Mouse (Mus musculus) cerebellum, postnatal 4 days (tissue): Measurements from ENCODE around the gene Zswim7.
"Not testable (repeated sequence)": the region's sequence is repeated elsewhere in the genome, so short reads cannot be mapped to it uniquely, and the experiment has no call there.

ENCODE experiments used
- DNase-seq, 2 experiments: peaks; one replicate each; pipeline ENCODE4 v3.0.0; 2022; ENCODE audit warnings: low spot score in 2 of 2, mixed read lengths in 1 of 2

Zswim7 gene

DNA sequence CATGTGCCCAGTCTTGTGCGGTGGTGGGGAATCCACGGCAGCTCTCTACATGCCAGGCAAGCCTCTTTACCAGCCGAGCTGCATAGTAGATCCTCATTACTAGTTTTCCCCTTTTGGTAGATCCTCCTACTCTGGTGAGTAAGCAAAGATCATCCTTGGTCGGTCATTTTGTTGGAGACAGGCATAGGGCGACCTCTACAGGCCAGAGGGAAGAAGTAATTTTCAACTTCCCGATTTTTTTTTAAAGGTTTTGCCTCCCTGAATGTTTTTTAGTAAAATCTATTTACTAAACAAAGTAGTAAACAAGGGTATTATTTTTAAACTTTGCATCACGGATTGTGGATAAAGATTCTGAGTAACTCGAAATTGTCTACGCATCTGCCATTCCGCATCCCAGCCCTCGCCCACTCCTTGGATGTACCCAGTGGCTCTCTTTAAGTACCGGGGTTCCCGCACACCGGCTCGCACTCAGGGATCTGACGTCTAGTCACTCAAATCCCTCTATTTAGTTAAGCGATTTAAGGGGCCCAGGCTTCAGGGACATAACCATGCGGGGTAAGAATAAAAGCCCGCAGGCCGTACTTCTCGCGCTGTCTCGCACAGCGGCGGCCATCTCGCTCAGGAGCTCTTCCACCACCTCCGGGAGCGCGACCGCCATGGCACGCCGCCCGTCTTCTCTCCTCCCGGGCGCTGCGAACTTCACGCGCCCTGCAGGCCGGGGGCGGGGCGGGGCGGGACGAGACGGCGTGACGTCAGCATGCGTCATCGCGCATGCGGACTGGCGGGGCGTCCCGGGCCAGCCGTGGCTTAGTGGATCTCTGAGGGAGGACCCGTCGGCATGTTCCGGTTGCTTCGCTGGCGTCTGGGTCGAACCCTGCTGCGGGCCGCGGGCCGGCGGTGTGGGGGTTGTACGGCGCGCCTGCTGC lies at the start of gene Zswim7, which contains the start of gene Ttc19:
Gene Zswim7 (minus strand): TSS at position 701 of the 926 bp plus-strand sequence.
Gene Ttc19 (plus strand): TSS at position 799 of the 926 bp plus-strand sequence.
- DNase-seq: peak; percentile 88 to 94

GRCm38 (mm10) chr11:62323659-62324058 lies 42.5 kb upstream of the Zswim7 start:
- DNase-seq: no peak

DNA sequence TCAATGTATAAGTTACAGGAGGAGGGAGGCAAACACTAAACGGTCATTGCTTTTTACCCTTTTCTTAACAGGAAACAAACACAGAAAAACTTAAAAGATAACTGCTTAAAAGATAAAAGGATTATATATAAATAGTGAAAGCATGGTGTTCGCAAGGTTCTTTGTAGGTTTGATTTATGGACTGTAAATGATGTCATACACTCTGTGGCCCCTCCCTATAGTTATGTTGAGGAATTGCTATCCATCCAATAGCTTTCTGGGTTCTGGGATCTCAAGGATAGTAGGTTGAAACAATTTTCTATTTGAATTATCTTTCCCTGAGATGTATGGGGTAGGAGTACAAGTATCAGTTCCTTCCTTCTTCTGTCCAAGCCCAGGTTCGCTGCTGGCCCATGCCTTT lies 38.9 kb upstream of the Zswim7 start:
- DNase-seq: no peak

DNA sequence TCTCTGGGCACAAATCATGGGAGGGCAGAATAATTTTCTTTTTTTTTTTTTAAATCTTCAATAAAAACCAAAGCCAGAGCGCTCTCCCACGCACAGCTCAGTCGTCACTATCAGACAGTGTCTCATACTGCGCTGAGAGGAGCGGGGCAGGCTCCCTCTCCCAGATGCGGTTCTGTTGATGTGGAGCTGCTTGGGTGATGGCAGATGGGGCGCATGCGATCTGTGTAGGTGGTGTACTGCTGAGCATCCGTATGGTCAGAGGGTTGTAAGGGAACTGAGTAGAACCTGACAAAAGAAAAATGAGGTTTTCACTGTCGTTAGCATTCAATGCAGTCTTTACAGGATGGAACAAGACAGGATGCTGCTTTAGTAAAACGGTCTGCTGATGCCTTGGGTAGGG lies 36.6 kb upstream of the Zswim7 start:
- no peak for DNase-seq

GRCm38 (mm10) chr11:62314984-62315383 lies 33.8 kb upstream of the Zswim7 start:
- no peak for DNase-seq

- DNase-seq: no peak
These were observed 28.1 kb upstream of the Zswim7 start for GRCm38 (mm10) chr11:62309296-62309695.

GRCm38 (mm10) chr11:62305866-62306265 lies 24.7 kb upstream of the Zswim7 start:
- DNase-seq: no peak

DNA sequence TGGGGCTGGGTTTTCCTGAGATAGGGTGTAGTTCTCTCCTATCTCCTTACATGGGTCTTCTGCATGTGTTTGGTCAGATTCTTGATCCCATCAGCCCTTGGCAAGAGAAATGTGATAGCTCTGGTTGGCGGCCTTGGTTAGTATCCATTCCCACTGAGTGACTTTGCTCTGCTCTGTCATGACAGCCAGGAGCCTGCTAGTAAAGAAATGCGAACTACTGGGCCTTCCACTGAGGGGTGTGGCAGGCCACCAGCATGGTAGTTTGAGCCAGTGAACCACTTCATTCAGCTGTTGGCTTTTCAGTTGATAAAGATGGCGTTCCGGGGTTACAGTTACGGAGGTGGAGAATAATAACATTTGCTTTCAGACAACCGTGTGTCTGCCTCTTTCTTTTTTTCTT lies 17.7 kb upstream of the Zswim7 start:
- no peak for DNase-seq

DNA sequence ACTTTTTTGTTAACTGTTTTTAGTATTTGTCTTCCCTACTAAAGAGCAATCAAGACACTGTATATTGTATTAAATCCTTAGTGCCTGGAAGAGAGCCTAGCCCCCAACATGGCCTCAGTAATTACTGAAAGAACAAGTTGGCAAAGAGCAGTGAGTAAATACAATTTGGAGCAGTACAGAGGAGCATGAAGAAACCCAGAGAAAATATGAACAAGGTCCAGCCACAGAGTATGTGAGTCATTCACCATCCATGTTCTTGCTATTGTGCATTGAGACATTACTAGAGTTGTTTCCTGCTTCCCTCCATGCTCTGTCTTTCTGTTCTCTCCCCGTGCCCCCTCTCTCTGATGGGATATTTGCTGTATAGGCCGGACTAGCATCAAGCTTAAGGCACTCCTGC lies 12.9 kb upstream of the Zswim7 start:
- no peak for DNase-seq

GRCm38 (mm10) chr11:62287700-62288099 lies 6.5 kb upstream of the Zswim7 start:
- no peak for DNase-seq

GRCm38 (mm10) chr11:62285020-62285419 lies 3.8 kb upstream of the Zswim7 start:
- DNase-seq: no peak

GRCm38 (mm10) chr11:62284020-62284419 lies 2.8 kb upstream of the Zswim7 start:
- DNase-seq: not testable (repeated sequence)

DNA sequence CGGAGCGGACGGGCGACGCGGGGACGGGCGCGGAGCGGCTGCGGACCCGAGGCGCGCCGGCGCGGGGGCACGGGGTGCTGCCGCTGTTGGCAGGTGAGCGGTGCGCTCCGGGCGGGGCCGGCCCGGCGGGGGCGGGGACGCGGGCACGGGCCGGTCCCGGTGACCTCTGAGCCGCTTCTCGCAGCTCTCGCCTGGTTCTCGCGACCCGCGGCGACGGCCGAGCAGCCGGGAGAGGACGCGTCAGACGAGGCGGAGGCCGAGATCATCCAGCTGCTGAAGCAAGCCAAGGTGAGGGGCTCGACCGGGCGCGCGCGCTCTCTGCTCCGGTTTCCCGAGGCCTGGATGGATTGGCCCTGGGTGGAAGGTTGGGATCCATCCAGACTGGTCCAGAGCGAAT lies 424 bp upstream of the Zswim7 start:
- peak in 1 of 2 experiments; percentile 54 for DNase-seq

DNA sequence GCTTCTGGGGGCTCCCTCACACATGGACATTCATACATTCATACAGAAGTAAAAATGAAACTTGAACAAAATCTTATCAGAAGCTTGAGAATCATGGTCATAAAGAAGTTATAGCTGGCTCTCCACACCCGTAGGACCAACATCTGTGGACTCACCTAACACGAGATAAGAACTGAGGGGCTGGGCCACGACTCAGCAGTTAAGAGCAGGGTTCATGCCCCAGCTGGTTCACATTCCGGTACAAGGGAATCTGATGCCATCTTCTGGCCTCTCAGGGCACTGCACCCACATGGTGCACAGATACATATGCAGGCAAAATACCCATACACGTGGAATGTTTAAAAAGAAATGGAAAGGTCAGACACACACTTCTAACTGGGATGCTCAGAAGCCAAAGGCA lies 3.1 kb downstream of the Zswim7 start:
- peak; percentile 60 to 80 for DNase-seq

- no peak for DNase-seq
These were observed 4.1 kb downstream of the Zswim7 start for GRCm38 (mm10) chr11:62277086-62277485.

- no peak for DNase-seq
These were observed 10.3 kb downstream of the Zswim7 start for GRCm38 (mm10) chr11:62270851-62271250.

DNA sequence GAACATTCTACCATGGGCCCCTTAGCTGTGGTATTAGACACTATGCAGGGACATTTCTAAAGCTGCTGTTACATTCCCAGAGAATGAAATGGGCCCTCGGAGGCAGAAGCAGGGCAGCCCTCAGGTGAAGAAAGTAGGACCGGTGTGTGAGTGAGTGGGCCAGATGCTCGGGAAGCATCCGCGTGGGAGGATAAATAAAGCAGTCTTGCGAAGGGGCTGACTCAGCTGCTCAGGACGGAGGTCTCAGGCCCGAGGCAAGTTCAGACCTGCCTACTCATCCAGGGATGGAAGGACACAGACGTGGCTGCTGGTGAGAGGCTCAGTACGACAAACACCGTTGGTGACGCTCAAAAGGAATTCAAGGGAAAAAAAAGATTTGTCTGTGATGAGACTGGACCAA lies 12.1 kb downstream of the Zswim7 start:
- DNase-seq: no peak

DNA sequence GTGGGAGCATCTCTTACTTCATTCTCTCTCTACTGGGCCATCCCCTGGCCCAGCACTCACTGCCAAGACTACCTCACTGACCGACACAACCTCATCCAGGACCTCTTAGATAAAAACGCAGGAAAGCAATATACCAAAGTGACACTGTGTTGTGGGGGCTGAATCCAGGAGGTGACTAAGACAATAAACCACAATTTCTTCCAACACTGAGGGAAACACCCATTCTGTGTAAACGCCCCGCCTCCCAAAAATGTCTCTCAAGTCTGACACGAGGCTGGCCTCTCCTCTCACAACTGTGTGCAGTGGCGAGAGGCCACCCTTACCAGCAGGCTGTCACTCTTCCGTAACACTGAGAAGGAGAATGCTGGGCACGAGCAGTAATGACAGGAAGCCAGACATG lies 12.8 kb downstream of the Zswim7 start:
- no peak for DNase-seq

GRCm38 (mm10) chr11:62266466-62267214 lies 14.5 kb downstream of the Zswim7 start:
- DNase-seq: no peak

DNA sequence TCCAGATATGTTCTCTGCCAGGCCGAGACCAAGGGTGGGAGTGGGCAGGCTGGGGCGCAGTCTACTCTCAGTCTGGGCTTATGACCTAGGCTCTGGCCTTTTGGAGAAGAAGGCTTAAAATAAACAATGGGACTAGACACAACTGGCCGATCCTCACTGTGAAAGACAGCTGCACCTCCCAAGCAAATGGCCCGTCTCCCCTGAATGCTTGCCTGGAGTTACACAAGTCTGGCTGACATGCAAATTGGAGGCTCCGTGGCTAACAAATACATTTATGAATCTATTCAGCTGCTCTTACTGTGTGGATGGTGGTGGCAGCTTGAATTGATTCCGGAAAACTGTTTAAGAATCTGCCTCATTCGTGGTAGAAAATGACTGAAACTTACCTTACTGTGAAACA lies 15.5 kb downstream of the Zswim7 start:
- DNase-seq: no peak

DNA sequence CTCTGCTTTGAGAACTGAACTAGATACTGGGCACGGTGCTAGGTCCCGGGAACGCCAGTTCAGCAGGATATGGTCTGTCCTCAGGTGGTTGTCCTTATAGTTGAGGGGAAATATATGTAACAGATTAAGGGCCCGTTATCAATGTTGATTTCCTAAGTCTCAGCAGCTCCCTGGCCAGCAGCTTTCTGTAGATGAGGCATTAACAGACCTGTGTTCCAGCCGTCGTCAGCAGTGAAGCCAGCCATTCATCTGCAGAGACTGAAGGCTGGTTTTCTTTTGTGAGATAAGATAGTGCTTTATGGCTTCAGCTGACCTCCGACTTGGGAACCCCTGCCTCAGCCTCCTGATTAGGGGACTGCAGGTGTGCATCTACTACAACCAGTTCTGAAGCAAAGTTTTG lies 17.2 kb downstream of the Zswim7 start:
- no peak for DNase-seq

DNA sequence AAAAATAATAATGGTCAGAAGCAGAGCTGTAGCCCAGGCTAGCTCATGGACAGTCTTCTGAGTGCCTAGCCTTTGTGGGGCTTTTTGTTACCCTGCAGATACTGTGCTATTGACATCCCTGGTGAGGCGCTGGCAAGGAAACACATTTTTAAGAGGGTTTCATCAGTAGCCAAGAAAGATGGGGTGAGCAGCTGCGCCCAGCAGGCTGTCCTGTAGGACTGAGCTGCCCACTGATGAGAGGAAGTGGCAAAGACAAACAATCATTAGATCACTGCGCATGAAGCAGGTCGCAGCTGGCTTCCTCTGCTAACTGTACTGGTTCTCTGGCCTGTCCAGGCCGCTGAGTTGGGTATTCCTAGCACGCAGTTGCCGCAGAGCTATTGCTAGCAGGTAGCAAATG lies 17.6 kb downstream of the Zswim7 start:
- DNase-seq: peak in 1 of 2 experiments; percentile 24

DNA sequence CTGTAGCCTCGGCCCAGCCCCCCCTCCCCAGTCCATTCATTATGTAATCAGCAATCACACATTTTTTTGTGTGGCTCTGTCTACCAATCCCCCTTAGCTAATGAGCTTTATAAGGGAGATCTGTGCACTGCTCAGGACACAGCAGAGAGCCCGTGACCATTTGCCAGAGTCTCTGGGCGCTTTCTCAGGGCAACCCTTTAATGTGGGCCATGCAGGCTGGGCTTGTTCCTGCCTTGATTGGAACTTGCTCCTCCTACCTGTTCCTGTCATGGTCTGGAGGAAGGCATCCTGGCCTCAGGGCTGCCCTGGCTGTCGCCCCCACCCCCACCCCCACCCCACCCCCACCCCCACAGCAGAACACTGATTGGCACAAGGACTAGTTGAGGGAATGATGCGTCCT lies 22.0 kb downstream of the Zswim7 start:
- no peak for DNase-seq
